Mouse (Mus musculus): ENCODE data around the gene Ccdc122.

DNA sequence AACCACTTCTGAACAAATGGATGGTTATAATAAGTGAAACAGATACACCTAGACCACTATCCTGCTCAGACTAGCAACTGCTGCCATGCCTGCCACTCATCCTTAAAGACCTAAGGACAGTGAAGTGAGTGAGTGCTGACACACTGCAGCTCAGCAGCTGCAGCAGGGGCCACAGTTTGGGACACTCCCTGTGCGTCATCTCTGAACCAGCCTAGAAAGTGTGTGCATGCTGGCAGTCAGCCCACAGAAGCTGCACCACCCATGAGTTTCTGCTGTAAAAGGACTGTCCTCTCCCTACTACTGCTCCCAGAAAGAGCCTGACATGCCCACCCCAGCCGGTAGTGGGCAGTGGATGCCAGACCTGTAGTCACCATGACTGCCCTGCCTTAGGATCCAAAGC lies 63.7 kb downstream of the Ccdc122 start:
- TF ChIP-seq CTCF (IDR thresholded peaks at IDR 0.05; ENCODE audit: control insufficient read depth, insufficient read depth, low read length) (no peak), POLR2A (IDR thresholded peaks at IDR 0.05; ENCODE audit: borderline replicate concordance, control insufficient read depth, low read depth, low read length) (no peak)
